9 mouse cellular contexts compared by ENCODE assay signal in genomic region chr10:4346489-4347135, GRCm38 (mm10). TPM values are rescaled to one million over a fixed set of nuclear protein-coding genes. Genes with fewer than 3 reads are reported as not detected.
DNase-seq lines count a peak whose midpoint lies in the region; ATAC-seq and TF ChIP-seq lines count a peak whose summit lies in the region.
"Had no signal": no experiment of that assay in that cellular context is flagged by ENCODE, and none has a peak within 500 bp of the region (broad histone marks: within the 10 kb centered on the region; RNA-seq: fewer than 3 reads in every experiment).

No protein-coding gene starts in this region.

- no peak for TF ChIP-seq POLR2A in brain, embryonic 14.5 days (IDR thresholded peaks at IDR 0.05; ENCODE audit: borderline replicate concordance, extremely low read depth, insufficient read depth, insufficient read length, poor library complexity, severe bottlenecking)

- H3K9me3 ChIP-seq in heart, embryonic 12.5 days (replicated peaks), result no peaks in the 10 kb centered on the region
- no peaks in the 10 kb centered on the region for H3K9me3 ChIP-seq in kidney, embryonic 16.5 days (ENCODE audit: low read length)

- H3K4me1 ChIP-seq in heart, embryonic 12.5 days (replicated peaks), result peaks cover 20% of the 10 kb centered on the region
- peaks cover 10% of the 10 kb centered on the region for H3K4me1 ChIP-seq in kidney, embryonic 16.5 days (ENCODE audit: insufficient read depth, low read length)

- no peak overlapping the region for H3K27ac ChIP-seq in heart, embryonic 12.5 days (ENCODE audit: poor library complexity, severe bottlenecking)
- H3K27ac ChIP-seq in kidney, embryonic 16.5 days (ENCODE audit: low read length), result peak overlapping the region; percentile 18; the same call in 1 of the 2 replicates

- H3K4me2 ChIP-seq in heart, embryonic 12.5 days, result peak overlapping the region; percentile 82
- peak overlapping the region; percentile 72 for H3K4me2 ChIP-seq in kidney, embryonic 16.5 days (replicated peaks; ENCODE audit: low read depth, low read length)

- peak; percentile 88 for TF ChIP-seq CTCF in brain, embryonic 14.5 days (IDR thresholded peaks at IDR 0.05; ENCODE audit: borderline replicate concordance, extremely low read depth, insufficient read depth, insufficient read length)

- peak; percentile 94 for ATAC-seq in erythroblast, adult 5-6 weeks (replicated peaks; ENCODE audit: low FRiP score, poor library complexity, severe bottlenecking)
- ATAC-seq in heart, embryonic 12.5 days (ENCODE audit: insufficient number of reproducible peaks, low FRiP score), result peak; percentile 87
- peak; percentile 96 for ATAC-seq in kidney, embryonic 16.5 days (ENCODE audit: low FRiP score, low TSS enrichment)
- ATAC-seq in monocyte, adult 5-6 weeks (replicated peaks; ENCODE audit: insufficient number of reproducible peaks, low FRiP score, low TSS enrichment, poor library complexity, severe bottlenecking), result peak; percentile 92

- 9% methylated on average over 28 of the region's 28 CpGs for WGBS in heart, embryonic 12.5 days
- WGBS in kidney, embryonic 16.5 days, result 5% methylated on average over 28 of the region's 28 CpGs

- H3K9ac ChIP-seq in heart, embryonic 12.5 days, result peak overlapping the region; percentile 72
- H3K9ac ChIP-seq in kidney, embryonic 16.5 days (replicated peaks; ENCODE audit: low read length), result peak overlapping the region; percentile 64

- no peaks in the 10 kb centered on the region for H3K36me3 ChIP-seq in heart, embryonic 12.5 days
- no peaks in the 10 kb centered on the region for H3K36me3 ChIP-seq in kidney, embryonic 16.5 days (ENCODE audit: insufficient read depth, low read length)

- no peaks in the 10 kb centered on the region for H3K27me3 ChIP-seq in heart, embryonic 12.5 days (replicated peaks)
- no peaks in the 10 kb centered on the region for H3K27me3 ChIP-seq in kidney, embryonic 16.5 days (ENCODE audit: insufficient read depth, low read length)

- DNase-seq in CD4-positive helper T cell, adult 2 months (ENCODE audit: low read depth, low spot score), result peak; percentile 82
- peak; percentile 89 for DNase-seq in brain, embryonic 14.5 days (ENCODE audit: low read depth)
- DNase-seq in liver, result peak; percentile 89
- peak; percentile 85 to 94 for DNase-seq in spleen, postnatal 4 days (ENCODE audit: low spot score in 2 of 2)

- H3K4me3 ChIP-seq in heart, embryonic 12.5 days, result peak overlapping the region; percentile 49
- peak overlapping the region; percentile 39 for H3K4me3 ChIP-seq in kidney, embryonic 16.5 days (ENCODE audit: low read length)
- H3K4me3 ChIP-seq: erythroblast, embryonic 14.5 days had no signal

RNA-seq across cellular contexts. Expression of gene Zbtb2, which starts 41.3 kb away (rescaled TPM):
- polyA plus RNA-seq in brain, embryonic 14.5 days (2012; rRNA removed), result 16.3 and 16.8 TPM in 2 replicates
- total RNA-seq in erythroblast, adult 5-6 weeks (2015; ENCODE audit: low replicate concordance), result 4.4 and 4.8 TPM in 2 replicates
- total RNA-seq in erythroblast, adult 5-6 weeks (2017; ENCODE audit: low replicate concordance), result 2.6 and 4.6 TPM in 2 replicates
- 13.4 and 14.2 TPM in 2 replicates for polyA plus RNA-seq in heart, embryonic 12.5 days (2016; fragmentation: Nextera tagmentation; extraction: Ambion mirVana)
- polyA plus RNA-seq in kidney, embryonic 16.5 days (2015; fragmentation: Nextera tagmentation; extraction: Ambion mirVana), result 17.9 and 19.0 TPM in 2 replicates
- total RNA-seq in monocyte, adult 5-6 weeks (2017), result 25.2 to 30.1 TPM (median 28.5 TPM) in 3 replicates
